Mouse (Mus musculus) urinary bladder, adult 2 months (tissue): ENCODE measurements around the gene Cd2. TPM values are rescaled to one million over a fixed set of nuclear protein-coding genes. Genes with fewer than 3 reads are reported as not detected.

Source experiments
- DNase-seq: peaks from one replicate; pipeline ENCODE4 v3.0.0; 2022; ENCODE audit warnings: low spot score
- polyA plus RNA-seq: library from polyadenylated mRNA; depleted of rRNA; stranded (reverse); fragments of >200 nt; gene quantifications from 2 replicates; pipeline ENCODE4 v1.2.3, GENCODE M21; 2012

Cd2 gene
- polyA plus RNA-seq, 1 experiment, result 2.4 TPM

- no peak for DNase-seq
Observed at GRCm38 (mm10) chr3:101293571-101294135, 5.9 kb upstream of the Cd2 start.

GRCm38 (mm10) chr3:101292611-101293010, 4.9 kb upstream of the Cd2 start:
- no peak for DNase-seq

DNA sequence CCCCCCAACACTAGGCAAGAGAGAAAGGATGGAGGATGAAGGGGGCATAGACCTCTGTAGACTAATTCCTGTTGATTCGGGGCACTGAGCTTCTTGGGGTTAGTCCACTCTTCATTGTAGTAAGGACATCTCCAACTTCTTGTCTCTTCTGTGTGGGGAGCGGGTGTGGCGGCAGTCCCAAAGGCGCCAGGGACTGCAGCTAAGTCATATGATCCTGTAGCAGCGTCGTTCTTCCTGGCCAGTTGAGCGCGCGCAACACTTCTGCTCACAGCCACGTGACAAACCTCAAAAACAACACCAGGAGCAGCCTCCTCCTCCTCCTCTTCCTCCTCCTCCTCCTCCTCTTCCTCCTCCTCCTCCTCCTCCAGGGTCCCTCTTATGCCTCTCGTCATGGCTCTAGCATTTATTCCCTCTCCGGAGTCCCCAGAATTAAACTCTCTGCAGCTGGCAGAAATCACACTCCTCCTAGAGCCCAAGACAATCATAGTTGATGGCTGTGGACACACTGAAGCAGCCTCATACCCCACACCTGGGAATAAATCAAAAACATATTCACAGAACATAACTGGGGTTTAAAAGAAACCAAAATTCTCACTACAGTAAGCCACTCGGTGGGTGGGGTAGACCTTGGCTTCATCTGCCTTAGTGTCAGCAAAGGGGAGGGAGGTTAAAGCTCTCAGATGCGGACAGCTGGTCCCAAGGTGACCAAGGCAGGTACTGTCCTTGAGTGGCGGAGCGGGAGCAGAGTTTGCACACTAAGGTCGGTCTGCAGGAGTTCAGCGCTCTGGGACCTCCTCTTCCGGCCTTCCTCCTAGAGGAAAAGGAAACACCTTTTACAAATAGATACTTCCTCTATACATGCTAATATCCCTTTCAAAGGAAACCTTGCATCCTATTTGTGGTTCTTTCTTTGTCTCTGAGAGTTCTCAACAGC, 3.1 kb upstream of the Cd2 start:
- DNase-seq, result no peak

DNA sequence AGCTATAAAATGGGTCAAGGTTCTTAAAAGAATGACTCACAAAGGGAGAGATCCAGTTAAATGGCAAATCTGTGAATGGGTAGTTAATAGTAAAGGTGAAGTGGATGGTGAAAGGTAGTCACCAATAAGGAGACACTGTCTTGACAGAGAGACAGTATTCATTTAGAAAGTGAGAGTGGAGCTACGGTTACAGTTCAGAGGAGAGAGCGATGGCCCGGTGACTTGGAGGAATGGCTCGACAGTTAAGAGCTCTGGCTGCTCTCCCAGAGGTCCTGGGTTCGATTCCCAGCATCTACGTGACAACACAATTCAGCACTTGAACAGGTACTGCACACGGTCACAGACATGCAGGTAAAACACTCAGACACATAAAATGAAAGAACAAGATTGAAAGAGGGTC, 2.3 kb upstream of the Cd2 start:
- DNase-seq, result no peak

DNA sequence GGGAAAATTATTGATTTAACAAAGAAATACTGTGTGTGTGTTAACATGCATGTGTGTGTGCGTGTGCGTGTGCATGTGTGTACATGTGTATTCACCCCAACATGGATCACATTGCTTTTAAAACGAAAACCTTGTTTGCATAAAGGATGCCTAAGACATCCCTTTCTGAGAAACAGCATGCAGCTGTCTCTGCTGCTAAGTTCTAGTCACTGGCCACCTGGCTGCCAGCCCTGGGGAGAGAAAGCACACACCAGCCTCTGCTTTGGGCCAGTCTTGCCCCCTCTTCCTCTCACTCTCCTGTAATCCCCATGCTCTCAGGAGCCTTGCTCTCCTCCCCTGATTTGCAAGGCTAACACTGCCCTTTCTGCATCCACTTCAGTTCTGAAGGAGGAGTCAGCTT, 1.7 kb upstream of the Cd2 start:
- DNase-seq, result no peak

GRCm38 (mm10) chr3:101286336-101287325, 1.1 kb downstream of the Cd2 start:
- DNase-seq, result peak; percentile 12

GRCm38 (mm10) chr3:101285851-101286250, 1.9 kb downstream of the Cd2 start:
- peak; percentile 5 for DNase-seq

GRCm38 (mm10) chr3:101285021-101285615, 2.6 kb downstream of the Cd2 start:
- peak; percentile 0 for DNase-seq

GRCm38 (mm10) chr3:101283869-101284706, 3.7 kb downstream of the Cd2 start:
- DNase-seq, result peak; percentile 10

- peak; percentile 7 for DNase-seq
Observed at GRCm38 (mm10) chr3:101283441-101283840, 4.3 kb downstream of the Cd2 start.

DNA sequence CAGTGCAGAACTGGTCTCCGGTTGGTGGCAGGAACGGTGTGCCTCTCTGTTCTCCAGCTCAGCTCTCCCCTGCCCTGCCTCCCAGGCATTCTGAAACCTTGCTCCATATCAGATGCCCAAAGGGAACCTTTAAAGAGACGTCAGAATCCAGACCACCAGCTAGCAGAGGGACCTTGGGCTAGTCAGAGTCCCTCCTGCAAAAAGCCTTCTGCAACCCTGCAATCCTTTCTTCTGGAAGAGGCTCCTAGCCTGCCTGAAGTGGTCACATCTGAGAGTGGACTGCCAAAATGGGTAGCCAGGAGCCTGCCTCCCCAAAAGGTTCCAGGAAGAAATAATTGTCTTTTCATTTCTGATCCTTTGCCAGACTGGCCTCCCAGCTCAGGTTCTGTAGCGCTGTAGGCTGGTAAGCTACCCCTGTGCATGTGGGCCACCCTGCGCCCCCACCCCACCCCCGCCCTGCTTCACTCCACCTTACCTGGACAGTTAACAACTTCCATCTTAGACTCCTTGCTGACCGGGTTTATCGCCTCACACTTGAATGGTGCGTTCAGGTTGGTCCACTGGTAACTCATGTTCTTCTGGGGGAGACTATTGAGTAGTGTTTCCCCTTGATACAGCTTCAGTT, 5.1 kb downstream of the Cd2 start:
- peak; percentile 11 for DNase-seq

DNA sequence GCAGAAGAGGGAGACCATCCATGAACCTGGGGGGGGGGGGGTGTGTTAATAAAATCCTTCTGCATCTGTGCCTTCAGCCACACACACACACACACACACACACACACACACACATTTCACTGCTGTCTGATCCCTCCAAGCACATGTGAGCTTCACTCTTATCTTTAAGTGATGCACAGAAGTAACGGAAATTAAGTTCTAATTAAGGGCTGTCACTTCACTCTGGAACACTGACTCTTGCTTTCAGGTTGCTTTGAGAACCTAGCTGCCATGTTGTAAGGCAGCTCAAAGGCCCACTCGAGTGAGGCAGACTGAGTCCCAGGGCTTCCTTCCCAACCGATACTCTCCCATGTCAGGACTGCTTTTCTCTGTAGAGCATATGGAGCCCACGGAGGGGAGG, 5.9 kb downstream of the Cd2 start:
- DNase-seq, result no peak

GRCm38 (mm10) chr3:101280348-101281311, 7.1 kb downstream of the Cd2 start:
- DNase-seq, result peak; percentile 30

GRCm38 (mm10) chr3:101279561-101279960, 8.2 kb downstream of the Cd2 start:
- peak; percentile 13 for DNase-seq

DNA sequence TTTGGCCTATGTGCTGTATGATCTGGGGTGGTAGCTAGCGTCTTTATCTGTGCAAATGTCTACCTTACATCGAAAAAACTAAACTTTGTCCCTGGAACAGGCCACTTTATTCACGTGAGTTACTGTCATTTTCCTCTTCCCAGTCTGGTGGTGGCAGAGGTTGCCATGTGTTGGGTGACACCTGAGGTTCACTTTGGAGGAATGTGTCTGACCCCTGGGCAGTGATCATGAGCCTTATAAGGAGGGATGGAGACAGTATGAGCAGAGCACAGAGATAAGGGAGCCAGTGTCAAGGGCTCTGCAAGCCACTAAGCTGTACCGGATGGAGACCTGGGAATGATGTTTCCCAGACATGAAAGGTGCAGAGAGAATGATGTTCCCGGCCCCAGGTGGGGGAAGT, 9.3 kb downstream of the Cd2 start:
- DNase-seq, result peak; percentile 10

DNA sequence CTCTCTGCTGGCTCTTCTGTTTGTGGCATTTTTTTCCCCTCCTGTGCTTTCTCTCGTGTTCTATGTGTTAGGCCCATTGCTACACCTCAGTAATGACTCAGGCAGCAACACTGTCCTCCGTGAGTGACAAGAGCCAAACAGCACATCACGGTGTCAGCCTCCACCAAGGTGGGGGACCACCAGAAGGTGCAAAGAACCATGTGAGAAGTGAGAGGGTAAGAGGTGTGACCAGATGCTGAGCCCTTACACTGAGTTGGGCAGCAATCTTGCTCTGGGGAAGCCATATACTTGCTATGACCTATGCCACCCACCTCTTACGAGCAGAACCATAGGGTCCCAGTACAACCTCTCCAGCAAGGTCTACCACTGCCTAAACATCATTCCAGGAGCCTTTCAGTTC, 9.9 kb downstream of the Cd2 start:
- DNase-seq, result peak; percentile 13

DNA sequence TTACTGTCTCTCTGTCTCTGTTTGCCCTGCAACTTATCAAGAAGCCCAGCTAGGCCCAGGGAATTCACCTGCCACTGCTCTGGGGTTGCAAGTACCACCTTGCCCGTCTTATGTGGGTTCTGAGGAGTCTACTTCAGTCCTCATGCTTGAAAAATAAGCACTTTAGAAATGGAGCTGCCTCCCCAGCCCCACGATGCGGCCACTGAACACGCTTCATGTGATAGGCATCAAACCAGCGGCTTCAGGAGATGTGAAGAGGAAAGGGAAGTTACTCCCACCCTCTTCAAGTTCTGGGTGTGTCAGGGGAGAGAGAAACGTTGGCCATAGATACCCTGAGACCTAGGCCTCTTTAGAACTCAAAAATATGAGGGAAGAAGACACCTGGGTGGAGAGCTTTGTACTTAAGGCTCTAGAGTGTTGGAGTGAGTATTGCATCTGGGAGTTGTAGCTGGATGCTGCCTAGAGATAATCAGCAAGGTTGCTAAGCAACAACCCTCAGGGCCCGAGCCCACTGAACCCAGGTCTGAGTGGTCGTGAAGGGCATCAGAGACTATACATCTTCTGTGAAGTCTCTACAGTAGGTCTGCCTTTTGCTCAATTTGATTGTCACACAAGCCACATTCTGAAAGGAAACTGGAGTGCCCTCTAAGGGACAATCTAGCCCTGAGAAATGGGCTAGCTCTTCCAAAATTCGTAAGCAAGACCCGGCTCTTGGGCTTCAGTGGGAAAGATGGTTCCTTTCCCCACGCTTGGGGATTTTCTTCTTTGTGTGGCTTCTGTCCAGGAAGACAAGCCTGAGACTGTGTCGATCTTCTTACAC, 11.0 kb downstream of the Cd2 start:
- DNase-seq, result no peak

- no peak for DNase-seq
Observed at GRCm38 (mm10) chr3:101275636-101276300, 12.0 kb downstream of the Cd2 start.
